Mouse (Mus musculus): Measurements from ENCODE around the gene Rep15.

DNA sequence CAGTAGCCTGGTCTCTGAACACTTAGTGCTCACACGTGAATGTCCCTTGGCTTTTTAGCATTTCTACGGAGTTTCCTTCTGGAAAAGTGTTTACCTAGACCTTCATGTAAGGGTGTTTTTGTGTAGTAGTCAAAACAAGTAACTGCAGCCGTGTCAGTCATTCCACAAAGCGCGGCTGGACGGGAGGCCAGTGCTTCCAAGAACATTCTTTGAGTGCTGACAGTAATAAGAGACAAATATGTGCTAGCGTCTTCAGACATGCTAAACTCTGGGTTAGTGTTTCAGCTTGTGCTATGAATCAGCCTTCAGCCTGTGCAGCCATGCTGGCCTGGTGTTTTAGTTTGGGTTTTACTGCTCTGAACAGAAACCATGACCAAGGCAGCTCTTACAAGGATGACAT, 30.3 kb downstream of the Rep15 start:
- TF ChIP-seq POLR2A (IDR thresholded peaks at IDR 0.05; ENCODE audit: low read depth, low read length) (no peak), CTCF (IDR thresholded peaks at IDR 0.05; ENCODE audit: extremely low read depth, insufficient read length, insufficient replicate concordance, low read depth, low read length) (no peak)
